Mouse (Mus musculus) erythroblast, adult 5-6 weeks (primary cell): ENCODE results near the gene Cyth4. TPM values are rescaled to one million over a fixed set of nuclear protein-coding genes. Genes with fewer than 3 reads are reported as not detected.

Experiments
- ATAC-seq: replicated peaks from 2 replicates; pipeline ENCODE4 v1.8.0; 2016; ENCODE audit warnings: moderate number of reproducible peaks, mild to moderate bottlenecking, moderate TSS enrichment, inconsistent platforms; ENCODE audit not compliant: poor library complexity, low FRiP score, severe bottlenecking
- total RNA-seq, 2 experiments: library from RNA; stranded (forward) in 1 of 2; stranded (reverse) in 1 of 2; fragments of 150-400 nt in 1 of 2; fragments of 200-764, 138-1000 nt in 1 of 2; gene quantifications; 2 replicates each; pipeline versions ENCODE4 v1.2.3 to v1.2.4; 2015 to 2017; ENCODE audit warnings: low replicate concordance in 2 of 2

Gene Cyth4
- 17.1 and 19.4 TPM in 2 replicates for total RNA-seq (2015; ENCODE audit: low replicate concordance)
- total RNA-seq (2017; ENCODE audit: low replicate concordance), result 18.1 and 20.1 TPM in 2 replicates

GRCm38 (mm10) chr15:78596914-78597313, at the start of gene Cyth4:
TSS of gene Cyth4 (plus strand) at chr15:78597047.
- ATAC-seq, result no peak

- ATAC-seq, result no peak
Observed at GRCm38 (mm10) chr15:78547415-78548335, 49.2 kb upstream of the Cyth4 start.

- ATAC-seq, result no peak
Observed at GRCm38 (mm10) chr15:78548336-78548665, 48.5 kb upstream of the Cyth4 start.

- no peak for ATAC-seq
Observed at GRCm38 (mm10) chr15:78548711-78549110, 48.1 kb upstream of the Cyth4 start.

GRCm38 (mm10) chr15:78549189-78549734, 47.6 kb upstream of the Cyth4 start:
- no peak for ATAC-seq

GRCm38 (mm10) chr15:78554545-78555313, 42.1 kb upstream of the Cyth4 start:
- no peak for ATAC-seq

GRCm38 (mm10) chr15:78557693-78558535, 38.9 kb upstream of the Cyth4 start:
- ATAC-seq, result no peak

GRCm38 (mm10) chr15:78559141-78559979, 37.5 kb upstream of the Cyth4 start:
- ATAC-seq, result no peak

GRCm38 (mm10) chr15:78563344-78563743, 33.5 kb upstream of the Cyth4 start:
- ATAC-seq, result no peak

- peak; percentile 44; the same call in 1 of the 2 replicates for ATAC-seq
Observed at GRCm38 (mm10) chr15:78563937-78564336, 32.9 kb upstream of the Cyth4 start.

- ATAC-seq, result no peak
Observed at GRCm38 (mm10) chr15:78564764-78565435, 31.9 kb upstream of the Cyth4 start.

- no peak for ATAC-seq
Observed at GRCm38 (mm10) chr15:78567608-78568120, 29.2 kb upstream of the Cyth4 start.

- no peak for ATAC-seq
Observed at GRCm38 (mm10) chr15:78570170-78570569, 26.7 kb upstream of the Cyth4 start.

- peak; percentile 88 for ATAC-seq
Observed at GRCm38 (mm10) chr15:78571554-78572269, 25.1 kb upstream of the Cyth4 start.

- ATAC-seq, result peak; percentile 14
Observed at GRCm38 (mm10) chr15:78572270-78572600, 24.6 kb upstream of the Cyth4 start.

GRCm38 (mm10) chr15:78572658-78573397, 24.0 kb upstream of the Cyth4 start, which contains the start of gene Rac2:
TSS of gene Rac2 (minus strand) at chr15:78572783.
- peak; percentile 58 for ATAC-seq
